Mouse (Mus musculus): ENCODE measurements at regions not wholly inside any gene's neighbourhood (a gene's known extent, or its start where the extent isn't known, plus 50 kb on each side); places are given as distances from the start of the nearest gene placed in this dataset.

DNA sequence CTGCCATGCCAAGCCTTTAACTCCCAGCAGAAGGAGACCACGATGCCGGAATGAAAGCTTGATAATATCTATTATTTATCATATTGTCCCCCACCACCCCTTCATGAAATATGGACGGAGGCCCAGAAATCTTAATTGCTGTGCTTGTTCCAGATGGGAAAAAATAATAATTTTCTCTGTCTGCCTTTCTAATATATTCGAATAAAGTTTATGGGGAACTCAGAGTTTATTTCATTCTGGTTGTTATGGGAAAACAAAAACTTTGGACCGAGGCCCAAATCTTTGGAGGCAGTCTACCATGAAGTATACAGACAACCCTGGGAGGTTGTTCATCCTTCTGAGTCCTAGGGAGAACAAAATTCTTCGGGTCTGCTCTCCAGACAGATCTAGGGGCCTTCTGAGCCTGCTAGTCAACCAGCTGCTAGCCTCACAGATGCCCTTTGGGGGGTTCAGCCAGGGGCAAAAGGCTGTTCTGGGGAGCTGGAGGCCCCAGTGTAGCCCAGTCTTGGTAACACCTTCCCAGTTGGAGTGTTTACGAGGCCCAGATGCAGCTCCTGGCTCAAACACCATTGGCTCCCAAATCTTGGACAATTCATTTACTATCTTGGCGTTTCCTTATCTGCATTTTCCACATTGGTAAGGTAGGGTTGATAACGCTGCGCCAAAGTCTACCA lies 106.3 kb upstream of the Stx18 start:
- H3K9me3 ChIP-seq (replicated peaks) = no peaks in the 10 kb centered on the region
- no peak overlapping the region for H3K4me2 ChIP-seq (replicated peaks)
- no peaks in the 10 kb centered on the region for H3K36me3 ChIP-seq
- H3K27ac ChIP-seq = no peak overlapping the region
- H3K4me3 ChIP-seq = no peak overlapping the region
- 88% methylated on average over 10 of the region's 10 CpGs for WGBS
- no peak overlapping the region for H3K9ac ChIP-seq
- H3K4me1 ChIP-seq = no peaks in the 10 kb centered on the region
- H3K27me3 ChIP-seq = no peaks in the 10 kb centered on the region
- no peak for ATAC-seq (ENCODE audit: low FRiP score)

- Histone ChIP-seq H3K9me3 (replicated peaks) (0 out of 2 replicates have a peak, but pooled peaks cover 8% of the 10 kb centered on the region), H3K4me2 (replicated peaks) (no peak overlapping the region), H3K36me3 (no peaks in the 10 kb centered on the region), H3K9ac (no peak overlapping the region), H3K27me3 (peaks cover 34% of the 10 kb centered on the region), H3K4me1 (peaks cover 15% of the 10 kb centered on the region; the same call in 1 of the 2 replicates), H3K27ac (no peak overlapping the region), H3K4me3 (no peak overlapping the region)
- WGBS = 14% methylated on average over 2 of the region's 2 CpGs
- ATAC-seq (ENCODE audit: low FRiP score) = no peak
These were observed 96.1 kb upstream of the Msx1 start for GRCm38 (mm10) chr5:37920481-37920880.

DNA sequence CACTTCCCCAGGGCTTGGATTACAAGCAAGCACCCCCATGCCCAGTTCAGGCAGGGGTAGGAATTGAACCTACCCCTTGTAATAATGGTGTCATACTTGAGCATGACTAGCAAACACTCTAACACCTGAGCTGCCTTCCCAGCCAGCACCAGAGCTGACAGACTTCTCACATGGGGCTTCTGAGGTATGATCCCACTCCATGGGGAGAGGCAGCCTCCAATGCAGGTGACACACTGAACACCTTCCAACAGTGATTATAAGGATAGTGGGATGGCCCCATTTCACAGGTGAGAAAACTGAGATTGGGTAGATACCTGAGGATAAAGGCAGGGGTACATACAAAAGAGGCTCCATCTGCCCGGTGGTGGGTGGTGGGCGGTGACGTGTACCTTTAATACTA lies 94.7 kb upstream of the Msx1 start:
- Histone ChIP-seq H3K27me3 (peaks cover 34% of the 10 kb centered on the region), H3K27ac (no peak overlapping the region), H3K4me2 (replicated peaks) (no peak overlapping the region), H3K9me3 (replicated peaks) (0 out of 2 replicates have a peak, but pooled peaks cover 8% of the 10 kb centered on the region), H3K4me3 (no peak overlapping the region), H3K36me3 (no peaks in the 10 kb centered on the region), H3K4me1 (peaks cover 15% of the 10 kb centered on the region; the same call in 1 of the 2 replicates), H3K9ac (no peak overlapping the region)
- no peak for ATAC-seq (ENCODE audit: low FRiP score)
- WGBS = 89% methylated on average over 3 of the region's 3 CpGs

DNA sequence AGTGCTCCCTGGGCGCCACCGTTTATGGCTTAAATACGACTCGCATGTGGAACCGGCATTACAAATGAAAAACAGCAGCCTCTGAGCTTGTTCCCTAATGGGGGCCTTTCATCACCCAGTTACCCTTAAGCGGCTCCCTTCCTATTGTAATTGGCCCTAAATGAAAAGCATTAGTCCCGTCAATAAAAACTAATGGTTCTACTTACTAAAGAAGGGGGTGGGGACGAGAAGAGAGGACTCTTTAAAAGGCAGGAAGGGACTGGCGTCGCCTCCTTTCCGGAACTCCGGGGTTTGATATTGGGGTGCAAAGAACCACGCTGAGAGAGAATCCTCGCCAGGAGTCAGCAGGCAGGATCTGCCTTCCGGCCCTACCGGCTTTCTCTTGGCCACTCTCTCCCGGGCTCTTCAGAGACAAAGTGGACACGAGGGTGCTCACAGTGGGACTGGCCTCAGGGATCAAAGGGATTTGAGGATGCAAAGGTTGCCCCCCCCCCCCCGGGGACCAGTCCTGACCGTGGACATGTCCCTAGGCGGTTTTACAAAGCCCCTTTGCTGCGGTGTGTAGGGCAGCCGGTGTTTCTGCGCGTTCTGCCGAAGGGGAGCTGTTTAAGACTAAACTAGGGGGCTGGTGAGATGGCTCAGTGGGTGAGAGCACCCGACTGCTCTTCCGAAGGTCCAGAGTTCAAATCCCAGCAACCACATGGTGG lies 93.8 kb upstream of the Msx1 start:
- 0 out of 2 replicates have a peak overlapping the region, but pooled peaks have one; percentile 8 for H3K4me3 ChIP-seq
- peak overlapping the region; percentile 47 for H3K4me2 ChIP-seq (replicated peaks)
- peaks cover 15% of the 10 kb centered on the region; the same call in 1 of the 2 replicates for H3K4me1 ChIP-seq
- no peak overlapping the region for H3K9ac ChIP-seq
- 0 out of 2 replicates have a peak, but pooled peaks cover 8% of the 10 kb centered on the region for H3K9me3 ChIP-seq (replicated peaks)
- ATAC-seq (ENCODE audit: low FRiP score) = peak; percentile 40; the same call in 1 of the 2 replicates
- no peak overlapping the region for H3K27ac ChIP-seq
- H3K27me3 ChIP-seq = peaks cover 34% of the 10 kb centered on the region
- no peaks in the 10 kb centered on the region for H3K36me3 ChIP-seq
- 2% methylated on average over 28 of the region's 28 CpGs for WGBS

DNA sequence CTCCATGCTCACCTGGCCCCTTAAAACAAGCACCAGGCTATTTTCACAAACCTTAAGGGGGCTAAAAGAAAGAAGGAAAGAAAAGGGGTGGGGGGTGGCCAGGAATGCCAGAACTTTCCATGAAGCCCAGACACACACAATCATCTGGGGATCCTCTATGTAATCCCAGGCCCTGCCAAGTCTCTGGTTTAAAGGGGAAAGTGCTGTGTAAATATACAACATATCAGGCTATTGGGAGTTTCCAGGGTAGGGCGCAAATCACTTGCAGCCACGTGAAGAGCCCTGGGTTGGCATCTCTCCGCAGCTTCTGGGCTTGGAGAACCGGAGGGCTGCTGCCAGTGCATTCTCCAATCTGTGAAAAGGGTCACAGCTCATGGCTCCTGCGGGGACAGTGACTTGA lies 92.8 kb upstream of the Msx1 start:
- H3K27me3 ChIP-seq = peaks cover 34% of the 10 kb centered on the region
- ATAC-seq (ENCODE audit: low FRiP score) = no peak
- 10% methylated on average over 5 of the region's 5 CpGs for WGBS
- H3K27ac ChIP-seq = no peak overlapping the region
- no peak overlapping the region for H3K4me3 ChIP-seq
- H3K9ac ChIP-seq = no peak overlapping the region
- H3K36me3 ChIP-seq = no peaks in the 10 kb centered on the region
- no peak overlapping the region for H3K4me2 ChIP-seq (replicated peaks)
- 0 out of 2 replicates have a peak, but pooled peaks cover 7% of the 10 kb centered on the region for H3K9me3 ChIP-seq (replicated peaks)
- peaks cover 15% of the 10 kb centered on the region; the same call in 1 of the 2 replicates for H3K4me1 ChIP-seq

DNA sequence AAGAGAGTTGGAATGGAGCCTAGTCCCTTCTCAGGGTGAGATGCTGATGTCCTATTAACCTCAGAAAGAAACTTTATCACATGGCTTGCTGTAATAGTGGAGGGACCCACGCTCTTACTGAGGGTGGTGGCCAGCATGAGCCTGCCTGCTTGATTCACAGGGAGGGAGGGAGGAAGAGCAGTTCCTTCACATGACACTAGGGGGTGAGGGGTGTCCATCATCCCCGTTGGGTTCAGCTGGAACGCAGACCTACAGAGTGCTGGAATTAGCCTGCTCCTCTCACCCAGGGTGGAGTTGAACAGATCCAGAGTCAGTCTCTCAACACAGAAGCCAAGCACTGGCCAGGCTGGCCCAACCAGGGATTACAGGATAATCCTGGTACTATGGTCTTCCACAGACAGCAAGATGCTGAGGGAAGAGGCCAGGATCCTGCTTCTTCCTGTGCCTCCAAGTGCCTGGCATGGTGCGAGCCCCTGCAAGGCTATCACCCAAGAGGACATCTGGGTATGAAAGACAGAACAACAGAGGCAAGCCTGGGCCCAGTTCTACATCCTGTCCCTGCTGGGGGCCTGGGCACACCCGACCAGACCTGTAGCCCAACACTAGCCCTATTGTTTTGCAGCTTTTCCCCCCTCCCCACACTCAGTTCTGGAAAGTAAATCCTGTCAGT lies 80.4 kb upstream of the Msx1 start:
- peaks cover 56% of the 10 kb centered on the region for H3K27me3 ChIP-seq

GRCm38 (mm10) chr5:37903861-37904260 lies 79.5 kb upstream of the Msx1 start:
- Histone ChIP-seq H3K9me3 (replicated peaks) (0 out of 2 replicates have a peak, but pooled peaks cover 4% of the 10 kb centered on the region), H3K4me2 (replicated peaks) (no peak overlapping the region), H3K27ac (no peak overlapping the region), H3K27me3 (peaks cover 61% of the 10 kb centered on the region), H3K9ac (no peak overlapping the region), H3K36me3 (no peaks in the 10 kb centered on the region), H3K4me3 (no peak overlapping the region), H3K4me1 (peaks cover 11% of the 10 kb centered on the region)
- WGBS = 80% methylated on average over 3 of the region's 3 CpGs
- no peak for ATAC-seq (ENCODE audit: low FRiP score)

More for the DNA sequence above, 80.4 kb upstream of the Msx1 start:
- H3K9ac ChIP-seq = no peak overlapping the region
- no peak overlapping the region for H3K4me2 ChIP-seq (replicated peaks)
- H3K4me1 ChIP-seq = peaks cover 11% of the 10 kb centered on the region
- H3K36me3 ChIP-seq = no peaks in the 10 kb centered on the region
- WGBS = 49% methylated on average over 5 of the region's 5 CpGs
- no peak overlapping the region for H3K4me3 ChIP-seq
- H3K27ac ChIP-seq = no peak overlapping the region
- H3K9me3 ChIP-seq (replicated peaks) = peaks cover 10% of the 10 kb centered on the region; the same call in 1 of the 2 replicates
- no peak for ATAC-seq (ENCODE audit: low FRiP score)

DNA sequence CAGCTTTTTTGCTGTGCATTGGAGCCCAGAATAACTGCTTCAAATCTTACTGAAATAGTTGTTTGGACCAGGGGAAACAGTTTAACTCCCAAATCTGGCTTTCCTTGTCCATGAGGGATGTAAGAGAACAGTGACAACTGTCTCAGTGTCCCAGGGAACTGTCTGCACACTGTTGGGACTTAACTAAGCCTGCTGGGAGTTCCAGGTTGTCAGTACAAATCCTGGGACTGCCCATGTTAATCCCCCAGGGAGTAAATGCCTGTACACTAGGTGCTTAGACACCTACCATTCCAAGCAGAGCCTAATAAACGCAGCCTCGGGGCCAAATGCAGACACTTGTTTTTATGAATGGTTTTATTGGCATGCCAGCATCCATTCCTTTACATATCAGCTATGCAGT lies 78.4 kb upstream of the Msx1 start:
- 64% methylated on average over 2 of the region's 2 CpGs for WGBS
- Histone ChIP-seq H3K36me3 (no peaks in the 10 kb centered on the region), H3K27ac (no peak overlapping the region), H3K9me3 (replicated peaks) (0 out of 2 replicates have a peak, but pooled peaks cover 4% of the 10 kb centered on the region), H3K9ac (no peak overlapping the region), H3K4me2 (replicated peaks) (no peak overlapping the region), H3K4me3 (no peak overlapping the region), H3K4me1 (peaks cover 20% of the 10 kb centered on the region), H3K27me3 (peaks cover 59% of the 10 kb centered on the region)
- ATAC-seq (ENCODE audit: low FRiP score) = no peak

DNA sequence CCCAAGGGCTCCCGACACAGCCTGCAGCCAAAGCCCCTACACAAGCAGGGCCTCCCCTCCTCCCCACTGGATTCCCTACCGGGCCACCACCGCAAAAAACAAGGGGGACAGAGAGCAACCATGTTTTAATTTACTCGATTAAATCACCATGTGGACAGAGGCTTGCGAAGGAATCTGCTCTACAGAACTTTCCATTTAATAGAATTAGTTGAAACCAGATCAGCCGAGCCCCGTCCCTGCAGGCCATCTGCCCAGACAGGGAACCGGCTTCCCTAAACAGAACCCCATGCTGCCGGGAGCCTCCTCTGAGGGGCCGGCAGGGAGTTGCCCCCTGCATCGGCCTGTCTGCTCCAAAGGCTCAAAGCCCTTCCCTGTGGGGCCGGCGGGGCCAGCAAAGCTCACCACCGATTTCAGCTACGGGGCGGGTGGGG lies 77.5 kb upstream of the Msx1 start:
- H3K27me3 ChIP-seq = peaks cover 60% of the 10 kb centered on the region
- no peaks in the 10 kb centered on the region for H3K36me3 ChIP-seq
- no peak overlapping the region for H3K27ac ChIP-seq
- no peak overlapping the region for H3K4me3 ChIP-seq
- H3K9me3 ChIP-seq (replicated peaks) = no peaks in the 10 kb centered on the region
- ATAC-seq (ENCODE audit: low FRiP score) = no peak
- WGBS = 2% methylated on average over 16 of the region's 16 CpGs
- peak overlapping the region; percentile 30 for H3K4me2 ChIP-seq (replicated peaks)
- peaks cover 29% of the 10 kb centered on the region for H3K4me1 ChIP-seq
- no peak overlapping the region for H3K9ac ChIP-seq

DNA sequence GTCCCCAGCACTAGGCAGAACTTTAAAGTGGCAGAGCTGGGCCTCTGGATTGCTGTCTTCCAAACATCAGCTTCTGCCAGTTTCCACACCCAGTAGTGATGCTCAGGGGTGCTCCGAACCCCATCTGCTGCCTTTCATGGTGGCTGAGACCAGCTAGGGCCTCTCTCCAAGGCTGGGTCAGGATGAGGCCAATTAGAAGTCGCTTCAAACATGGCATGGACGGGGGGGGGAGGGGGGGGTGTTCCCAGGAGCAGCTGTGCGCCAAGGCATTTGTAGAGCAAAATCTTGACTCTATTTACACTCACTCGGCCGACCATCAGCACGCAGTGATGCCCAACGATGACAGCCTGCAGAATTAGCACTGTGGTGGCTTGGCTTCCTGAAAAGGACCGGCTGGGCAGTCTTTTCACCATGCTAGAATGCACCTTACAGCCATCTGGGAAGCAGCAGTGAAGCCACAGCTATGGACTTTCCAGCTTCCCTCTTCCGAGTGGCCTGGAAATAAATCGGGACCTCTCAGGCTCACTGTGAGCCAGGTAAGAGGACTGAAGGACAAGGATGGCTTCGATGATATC lies 73.7 kb upstream of the Msx1 start:
- no peaks in the 10 kb centered on the region for H3K36me3 ChIP-seq

GRCm38 (mm10) chr5:37897501-37897900 lies 73.1 kb upstream of the Msx1 start:
- WGBS = 40% methylated on average over 6 of the region's 6 CpGs
- ATAC-seq (ENCODE audit: low FRiP score) = peak; percentile 48
- Histone ChIP-seq H3K9ac (no peak overlapping the region), H3K4me2 (replicated peaks) (no peak overlapping the region), H3K27me3 (peaks cover 66% of the 10 kb centered on the region), H3K27ac (no peak overlapping the region), H3K36me3 (no peaks in the 10 kb centered on the region), H3K4me3 (no peak overlapping the region), H3K9me3 (replicated peaks) (no peaks in the 10 kb centered on the region), H3K4me1 (peaks cover 67% of the 10 kb centered on the region)

More for the DNA sequence above, 73.7 kb upstream of the Msx1 start:
- peaks cover 66% of the 10 kb centered on the region for H3K27me3 ChIP-seq
- ATAC-seq (ENCODE audit: low FRiP score) = no peak; the same call in 1 of the 2 replicates
- no peak overlapping the region for H3K4me3 ChIP-seq
- no peak overlapping the region for H3K4me2 ChIP-seq (replicated peaks)
- WGBS = 44% methylated on average over 12 of the region's 12 CpGs
- H3K9me3 ChIP-seq (replicated peaks) = no peaks in the 10 kb centered on the region
- H3K4me1 ChIP-seq = peaks cover 62% of the 10 kb centered on the region
- H3K27ac ChIP-seq = peak overlapping the region; percentile 58
- H3K9ac ChIP-seq = no peak overlapping the region
